Mouse (Mus musculus) embryonic facial prominence, embryonic 11.5 days (tissue): ENCODE data around the gene Gper1. TPM values are rescaled to one million over a fixed set of nuclear protein-coding genes. Genes with fewer than 3 reads are reported as not detected.

ENCODE experiments used
- ATAC-seq: fragments of 200-750 bp; cut with Nextera tagmentation; replicated peaks from 2 replicates; pipeline ENCODE4 v1.8.0; 2017; ENCODE audit warnings: low read depth; ENCODE audit not compliant: insufficient number of reproducible peaks, low FRiP score, low TSS enrichment
- DNase-seq: peaks from one replicate; pipeline ENCODE4 v3.0.0-alpha.2; 2015; ENCODE audit warnings: low spot score
- H3K27ac ChIP-seq: fragments of 300-500 bp; sonication (generic); replicated peaks from 2 replicates; pipeline ENCODE4 v1.5.1; 2014; ENCODE audit warnings: mild to moderate bottlenecking, low read depth, low read length, control low read depth
- H3K27me3 ChIP-seq: fragments of 300-500 bp; sonication (generic); 2 replicates; pipeline ENCODE4 v1.6.1; 2014; ENCODE audit warnings: mild to moderate bottlenecking, low read length, moderate library complexity, mixed read lengths; ENCODE audit not compliant: control insufficient read depth, insufficient read depth
- H3K36me3 ChIP-seq: fragments of 300-500 bp; sonication (generic); replicated peaks from 2 replicates; pipeline ENCODE4 v1.6.1; 2014; ENCODE audit warnings: low read depth, mild to moderate bottlenecking, low read length, moderate library complexity, mixed read lengths; ENCODE audit not compliant: control insufficient read depth, insufficient read depth
- H3K4me1 ChIP-seq: fragments of 300-500 bp; sonication (generic); 2 replicates; pipeline ENCODE4 v1.6.1; 2014; ENCODE audit warnings: low read length, mixed read lengths; ENCODE audit not compliant: control insufficient read depth, insufficient read depth
- H3K4me2 ChIP-seq: fragments of 300-500 bp; sonication (generic); 2 replicates; pipeline ENCODE4 v1.6.1; 2014; ENCODE audit warnings: low read depth, mild to moderate bottlenecking, control low read depth, low read length, moderate library complexity
- H3K4me3 ChIP-seq: fragments of 300-500 bp; sonication (generic); 2 replicates; pipeline ENCODE4 v1.5.1; 2014; ENCODE audit warnings: low read depth, low read length, control low read depth
- H3K9ac ChIP-seq: fragments of 300-500 bp; sonication (generic); replicated peaks from 2 replicates; pipeline ENCODE4 v1.6.1; 2014; ENCODE audit warnings: mild to moderate bottlenecking, control low read depth, low read length
- H3K9me3 ChIP-seq: fragments of 300-500 bp; sonication (generic); replicated peaks from 2 replicates; pipeline ENCODE4 v1.6.1; 2016; ENCODE audit warnings: mild to moderate bottlenecking, low read length, inconsistent platforms, mixed read lengths; ENCODE audit not compliant: control insufficient read depth
- WGBS: fragments of 180-500 bp; shearing (Covaris S2); extraction: QIAGEN DNeasy Blood & Tissue Kit; methylation state at CpG from one replicate; pipeline ENCODE4 v1.1.7; 2014; 5-methylcytosine and 5-hydroxymethylcytosine counted together
- polyA plus RNA-seq: library from polyadenylated mRNA; unstranded; fragments of >200 nt; fragmentation: Nextera tagmentation; extraction: Ambion mirVana; gene quantifications from 2 replicates; pipeline ENCODE4 v1.2.1, GENCODE M21; 2014

Gper1 gene
- 0.42 and 0.82 TPM in 2 replicates for polyA plus RNA-seq

DNA sequence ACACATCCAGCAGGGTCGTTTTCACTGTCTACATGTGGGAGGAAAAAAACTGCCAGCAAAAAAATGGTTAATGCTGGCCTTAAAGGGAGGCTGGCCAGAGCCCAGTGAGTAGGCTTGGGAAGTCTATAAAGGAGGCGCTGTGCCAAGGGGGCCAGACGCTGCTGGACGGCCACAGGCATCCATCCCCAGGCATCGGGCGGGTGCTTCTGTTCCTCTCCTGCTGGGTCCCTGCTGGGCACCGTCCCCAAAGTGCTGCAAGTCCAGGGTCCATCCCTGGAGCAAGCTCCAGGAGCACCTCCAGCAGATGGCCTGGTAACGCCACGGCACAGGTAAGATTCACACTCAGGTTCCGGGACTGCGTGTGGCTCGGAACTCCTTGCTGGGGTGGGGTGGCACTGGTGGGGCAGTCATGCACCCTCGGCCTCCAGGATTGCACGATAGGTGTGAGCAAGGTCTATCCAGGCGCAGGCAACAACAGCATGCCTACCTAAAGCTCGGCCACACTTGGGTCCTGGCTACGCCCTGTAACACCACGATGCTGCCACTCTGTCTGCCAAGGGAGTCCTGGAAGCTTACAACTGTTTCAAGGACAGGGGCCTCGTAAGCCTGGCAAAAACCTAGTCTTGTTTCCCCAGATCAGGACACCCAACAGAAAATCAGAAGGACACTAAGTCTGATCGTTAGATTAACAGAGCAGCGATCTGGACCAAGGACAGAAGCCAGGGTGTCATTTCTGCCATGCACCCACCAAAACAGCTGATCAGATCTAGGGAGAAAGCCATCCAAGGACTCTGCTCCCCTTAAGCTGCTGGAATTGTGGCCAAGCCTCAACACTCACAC is at the start of gene Gper1:
Gper1 (plus strand) TSS at position 126 of the 840 bp plus-strand sequence.
- Histone ChIP-seq H3K36me3 (no peaks in the 10 kb centered on the region), H3K4me2 (no peak within 1 kb of the TSS), H3K4me3 (no peak within 1 kb of the TSS), H3K9me3 (no peaks in the 10 kb centered on the region), H3K27me3 (no peaks in the 10 kb centered on the region), H3K27ac (no peak within 1 kb of the TSS), H3K4me1 (no peaks in the 10 kb centered on the region; the same call in 1 of the 2 replicates), H3K9ac (peak within 1 kb of the TSS; percentile 32; the same call in 1 of the 2 replicates)
- no peak for DNase-seq
- WGBS, result 60% methylated on average over 21 of the region's 21 CpGs
- ATAC-seq, result no peak

DNA sequence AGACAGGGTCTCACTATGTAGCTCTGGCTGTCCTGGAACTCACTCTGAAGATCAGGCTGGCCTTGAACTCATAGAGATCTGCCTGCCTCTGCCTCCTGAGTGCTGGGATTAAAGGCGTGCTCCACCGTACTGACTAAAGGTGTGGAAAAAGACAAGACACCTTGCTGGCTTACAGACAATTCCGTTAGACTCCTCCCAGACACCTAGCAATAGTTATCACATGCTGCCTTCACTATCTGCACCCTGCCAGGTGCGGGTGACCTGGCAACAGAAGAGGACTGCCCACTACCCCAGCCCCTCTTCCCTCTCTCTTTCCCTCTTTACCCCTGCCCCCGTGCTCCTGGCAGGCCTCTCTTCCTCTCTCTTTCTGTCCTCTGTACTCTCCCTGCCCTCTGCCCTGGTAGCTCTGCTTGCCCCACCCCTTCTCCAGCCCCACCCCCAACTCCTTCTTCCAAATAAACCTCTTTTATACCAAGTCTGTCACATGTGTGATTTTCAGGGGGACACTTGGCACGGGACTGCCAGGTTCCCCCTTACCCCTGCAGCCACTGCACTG is 49.0 kb upstream of the Gper1 start:
- Histone ChIP-seq H3K9me3 (no peaks in the 10 kb centered on the region), H3K27me3 (no peaks in the 10 kb centered on the region), H3K4me1 (peaks cover 3% of the 10 kb centered on the region; the same call in 1 of the 2 replicates), H3K36me3 (no peaks in the 10 kb centered on the region), H3K27ac (no peak overlapping the region), H3K9ac (no peak overlapping the region), H3K4me2 (no peak overlapping the region), H3K4me3 (no peak overlapping the region)
- DNase-seq, result no peak
- 87% methylated on average over 6 of the region's 6 CpGs for WGBS
- no peak for ATAC-seq

DNA sequence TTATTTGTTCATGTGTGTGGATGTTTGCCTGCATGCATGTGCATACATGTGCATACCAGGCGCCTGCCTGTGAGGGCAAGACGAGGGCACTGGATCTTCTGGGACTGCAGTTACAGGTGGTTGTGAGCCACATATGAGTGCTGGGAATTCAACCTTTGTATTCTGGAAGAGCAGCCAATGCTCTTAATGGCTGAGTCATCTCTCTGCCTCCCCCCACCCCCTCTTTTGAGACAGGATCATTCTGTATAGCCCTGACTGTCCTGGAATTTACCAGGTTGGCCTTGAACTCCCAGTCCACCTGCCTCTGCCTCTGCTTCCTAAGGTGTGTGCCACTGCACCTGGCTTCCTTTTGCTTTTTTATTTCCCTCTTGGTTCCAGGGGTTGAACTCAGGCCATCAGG is 48.1 kb upstream of the Gper1 start:
- H3K4me1 ChIP-seq, result peaks cover 3% of the 10 kb centered on the region; the same call in 1 of the 2 replicates

DNA sequence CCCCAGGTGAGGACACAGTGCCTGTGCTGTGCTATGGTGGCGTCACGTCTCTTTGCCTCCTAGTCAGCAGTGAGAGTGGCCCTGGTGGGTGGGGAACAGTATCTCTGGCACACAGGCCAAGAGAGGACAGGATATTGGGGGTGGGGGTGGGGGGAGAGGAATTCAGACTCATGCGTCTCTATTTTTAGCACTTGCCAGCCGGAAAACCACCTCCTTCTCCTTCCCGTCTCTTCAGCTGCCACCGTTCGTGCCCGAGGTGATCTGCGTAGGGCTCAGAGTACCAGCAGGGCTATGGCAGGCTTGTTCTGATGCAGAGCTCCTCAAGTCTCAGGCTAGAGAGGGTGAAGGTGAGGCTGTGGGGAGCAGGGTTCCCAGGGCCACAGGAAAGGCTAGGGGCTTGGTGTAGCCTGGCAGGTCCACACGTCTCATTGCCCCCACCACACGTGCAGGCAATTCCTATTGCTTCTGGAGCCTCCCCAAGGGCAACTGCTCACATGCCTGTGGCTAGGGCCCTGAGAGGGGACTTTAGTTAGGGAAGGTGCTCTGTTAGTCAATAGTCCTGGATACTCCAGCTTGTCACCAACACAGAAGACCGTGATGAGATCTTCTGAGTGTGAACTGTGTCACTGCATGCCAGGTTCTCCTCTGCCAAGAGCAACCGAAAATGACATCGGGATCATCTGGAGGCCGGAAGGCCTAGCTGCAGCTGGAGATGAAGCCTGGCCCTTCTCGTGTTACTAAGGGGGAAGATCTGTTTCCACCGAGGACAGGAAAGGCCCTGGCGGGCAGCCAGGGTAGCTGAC is 45.3 kb upstream of the Gper1 start, which contains the start of gene Gpr146:
Gpr146 (plus strand) TSS at position 230 of the 803 bp plus-strand sequence.
- 66% methylated on average over 18 of the region's 18 CpGs for WGBS

More for the DNA sequence above, 48.1 kb upstream of the Gper1 start:
- Histone ChIP-seq H3K9ac (no peak overlapping the region), H3K4me2 (no peak overlapping the region), H3K4me3 (no peak overlapping the region), H3K9me3 (no peaks in the 10 kb centered on the region), H3K27me3 (no peaks in the 10 kb centered on the region), H3K27ac (no peak overlapping the region), H3K36me3 (no peaks in the 10 kb centered on the region)
- no peak for ATAC-seq
- DNase-seq, result no peak
- 71% methylated on average over 2 of the region's 2 CpGs for WGBS

DNA sequence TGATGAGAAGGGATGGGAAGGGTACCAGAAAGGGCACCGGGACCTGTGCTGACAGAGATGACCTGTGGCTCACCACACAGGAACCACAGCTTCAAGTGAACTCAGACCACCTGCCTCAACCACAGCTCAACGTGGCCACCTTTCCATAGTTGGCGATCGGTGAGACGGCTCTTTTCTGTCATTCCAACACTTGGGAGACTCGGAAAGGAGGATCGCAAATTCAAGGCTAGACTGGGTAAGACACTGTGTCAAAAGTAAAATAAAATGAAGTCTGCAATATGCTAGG is 44.7 kb upstream of the Gper1 start:
- Histone ChIP-seq H3K27me3 (no peaks in the 10 kb centered on the region), H3K36me3 (no peaks in the 10 kb centered on the region), H3K4me3 (no peak overlapping the region), H3K9ac (no peak overlapping the region), H3K27ac (no peak overlapping the region), H3K4me2 (no peak overlapping the region), H3K9me3 (no peaks in the 10 kb centered on the region), H3K4me1 (peaks cover 6% of the 10 kb centered on the region)
- ATAC-seq (no peak), DNase-seq (no peak)
- 91% methylated on average over 7 of the region's 7 CpGs for WGBS

More for the DNA sequence above, 45.3 kb upstream of the Gper1 start, which contains the start of gene Gpr146:
- no peak within 1 kb of the TSS; the same call in 1 of the 2 replicates for H3K9ac ChIP-seq
- no peaks in the 10 kb centered on the region for H3K9me3 ChIP-seq
- peaks cover 6% of the 10 kb centered on the region for H3K4me1 ChIP-seq
- H3K27me3 ChIP-seq, result no peaks in the 10 kb centered on the region
- DNase-seq (no peak), ATAC-seq (no peak)
- H3K36me3 ChIP-seq, result no peaks in the 10 kb centered on the region
- no peak within 1 kb of the TSS for H3K4me2 ChIP-seq
- H3K4me3 ChIP-seq, result no peak within 1 kb of the TSS
- no peak within 1 kb of the TSS; the same call in 1 of the 2 replicates for H3K27ac ChIP-seq

DNA sequence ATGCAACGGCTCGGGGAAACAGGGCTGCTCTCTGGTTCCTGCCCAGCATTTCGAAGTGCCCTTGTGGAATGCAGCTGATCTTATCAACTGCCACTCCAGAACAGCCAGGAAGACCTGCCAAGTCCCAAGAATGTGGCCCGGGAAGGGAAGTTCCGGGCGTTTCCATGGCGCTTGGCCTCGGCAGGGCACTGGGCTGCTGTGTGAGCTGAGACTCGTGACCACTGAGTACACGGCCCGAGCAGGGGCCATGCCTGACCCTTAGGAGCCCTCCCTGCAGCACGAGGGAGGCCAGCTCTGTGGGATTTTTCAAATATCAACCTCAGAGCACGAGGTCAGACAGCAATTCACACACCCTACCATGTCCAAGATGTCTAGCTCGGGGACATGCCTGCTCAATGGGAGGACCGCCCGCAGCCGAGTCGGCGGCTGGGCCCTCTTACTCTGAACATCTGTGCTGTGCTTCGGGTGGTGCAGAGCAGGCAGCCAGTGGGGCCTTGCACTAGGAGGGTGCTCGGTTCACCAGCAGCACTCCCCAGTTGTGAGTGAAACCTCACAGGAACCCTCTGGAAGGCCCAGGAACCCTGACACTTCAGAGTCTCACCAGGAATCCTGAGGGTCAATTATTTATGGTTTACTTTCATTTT is 43.8 kb upstream of the Gper1 start:
- H3K4me3 ChIP-seq, result no peak overlapping the region
- no peak overlapping the region for H3K4me2 ChIP-seq
- peaks cover 6% of the 10 kb centered on the region for H3K4me1 ChIP-seq
- H3K9ac ChIP-seq, result peak overlapping the region; percentile 25; the same call in 1 of the 2 replicates
- H3K27ac ChIP-seq, result no peak overlapping the region
- WGBS, result 47% methylated on average over 21 of the region's 21 CpGs
- DNase-seq (no peak), ATAC-seq (no peak)
- H3K27me3 ChIP-seq, result no peaks in the 10 kb centered on the region
- H3K36me3 ChIP-seq, result no peaks in the 10 kb centered on the region
- no peaks in the 10 kb centered on the region for H3K9me3 ChIP-seq

DNA sequence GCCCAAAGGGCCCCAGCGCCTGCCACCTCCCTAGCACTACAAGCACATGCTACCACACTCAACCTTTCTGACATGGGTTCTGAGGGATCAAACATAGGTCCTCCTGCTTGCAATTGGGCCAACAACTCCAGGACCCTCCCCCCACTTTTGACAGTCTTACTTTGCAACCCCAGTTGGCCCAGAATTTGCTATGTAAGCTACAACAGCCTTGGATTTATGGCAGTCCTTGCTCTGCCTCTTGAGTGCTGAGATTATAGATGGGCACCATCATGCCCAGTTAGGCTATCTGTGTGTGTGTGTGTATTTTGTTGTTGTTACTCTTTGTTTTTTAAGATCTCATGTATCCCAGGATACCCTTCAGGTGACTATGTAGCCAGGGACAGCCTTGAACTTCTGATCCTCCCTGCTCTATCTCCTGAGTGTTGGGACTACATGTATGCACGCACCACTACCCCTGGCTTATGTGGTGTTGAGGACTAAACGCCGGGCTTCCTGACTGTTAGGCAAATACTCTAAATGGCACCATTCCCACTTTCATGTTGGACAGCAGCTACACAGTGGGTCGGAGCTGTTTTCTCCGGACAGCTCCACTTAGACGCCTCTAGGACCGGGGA is 43.1 kb upstream of the Gper1 start:
- no peaks in the 10 kb centered on the region for H3K27me3 ChIP-seq
- H3K4me1 ChIP-seq, result peaks cover 6% of the 10 kb centered on the region
- H3K9me3 ChIP-seq, result no peaks in the 10 kb centered on the region
- ATAC-seq (peak; percentile 15; the same call in 1 of the 2 replicates), DNase-seq (no peak)
- H3K9ac ChIP-seq, result no peak overlapping the region
- H3K27ac ChIP-seq, result no peak overlapping the region
- H3K4me2 ChIP-seq, result peak overlapping the region; percentile 95
- no peaks in the 10 kb centered on the region for H3K36me3 ChIP-seq
- H3K4me3 ChIP-seq, result peak overlapping the region; percentile 65
- 24% methylated on average over 8 of the region's 8 CpGs for WGBS
